Mouse (Mus musculus) naive thymus-derived CD4-positive, alpha-beta T cell, adult 2 months (primary cell): Measurements from ENCODE around the gene Msh5.
"Not testable (repeated sequence)": the region's sequence is repeated elsewhere in the genome, so short reads cannot be mapped to it uniquely, and the experiment has no call there.

Experiments
- DNase-seq: peaks from one replicate; pipeline ENCODE4 v3.0.0-alpha.2; 2011; ENCODE audit warnings: low read depth

The Msh5 gene

DNA sequence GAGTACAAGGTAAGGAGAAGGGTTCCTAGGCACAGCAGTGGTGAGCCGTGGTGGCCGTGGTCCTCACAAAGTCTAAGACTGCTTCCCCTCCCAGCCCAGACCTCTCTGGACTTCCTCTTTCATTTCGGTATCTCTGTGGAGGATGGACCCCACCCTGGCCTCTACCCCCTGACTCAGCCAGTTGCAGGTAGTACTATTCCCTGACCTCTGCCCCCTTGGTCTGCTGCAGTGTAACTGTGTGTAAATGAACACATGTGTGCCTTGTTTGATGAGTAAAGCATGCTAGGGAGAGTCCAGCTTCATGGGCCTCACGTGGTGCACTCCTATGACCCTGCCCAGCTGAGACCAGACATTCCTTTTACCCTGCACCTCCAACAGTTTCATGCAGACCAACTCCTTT, 22.8 kb downstream of the Msh5 start:
- no peak for DNase-seq

DNA sequence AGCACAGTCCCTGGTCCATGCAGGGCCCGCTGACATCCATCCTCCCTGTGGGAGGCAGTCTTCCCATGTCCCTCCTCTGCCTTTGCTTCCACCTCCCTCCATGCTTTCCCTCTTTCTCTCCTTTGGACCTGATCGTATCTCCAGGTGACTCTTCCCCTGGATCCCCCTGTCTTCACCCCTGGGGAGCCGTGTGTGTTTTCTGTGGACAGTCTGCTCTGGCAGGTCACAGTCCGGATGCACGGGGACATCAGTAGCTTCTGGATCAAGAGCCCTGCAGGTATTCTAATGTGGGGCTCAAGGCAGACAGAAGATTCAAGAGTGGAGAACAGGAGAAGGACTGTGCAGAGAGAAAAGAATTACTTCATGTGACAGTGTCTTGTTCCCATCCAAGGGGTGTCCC, 23.3 kb downstream of the Msh5 start:
- no peak for DNase-seq

DNA sequence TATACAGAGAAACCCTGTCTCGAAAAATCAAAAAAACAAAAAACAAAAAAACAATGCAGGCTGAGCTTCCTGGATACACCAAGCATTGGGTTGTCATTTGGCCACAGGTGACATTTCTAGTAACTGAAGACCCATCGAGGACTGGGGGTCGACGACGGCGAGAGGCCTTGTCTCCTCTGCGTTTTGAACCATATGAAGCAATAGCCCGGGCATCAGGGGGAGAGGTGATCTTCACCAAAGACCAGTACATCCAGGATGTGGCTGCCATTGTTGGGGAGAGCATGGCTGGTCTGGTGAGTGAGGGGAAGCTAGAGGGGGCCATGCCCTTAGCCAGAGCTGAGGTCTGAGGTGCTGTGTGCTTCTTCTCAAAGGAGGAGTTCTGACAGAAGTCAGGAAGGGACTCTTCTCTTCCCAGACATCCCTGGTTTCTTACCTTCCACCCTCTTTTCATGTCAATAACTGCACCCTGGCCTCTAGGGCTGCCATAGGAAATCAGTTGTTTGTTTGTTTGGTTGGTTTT, 23.9 kb downstream of the Msh5 start:
- no peak for DNase-seq

- no peak for DNase-seq
Measured at GRCm38 (mm10) chr17:35021842-35022477, 24.6 kb downstream of the Msh5 start.

DNA sequence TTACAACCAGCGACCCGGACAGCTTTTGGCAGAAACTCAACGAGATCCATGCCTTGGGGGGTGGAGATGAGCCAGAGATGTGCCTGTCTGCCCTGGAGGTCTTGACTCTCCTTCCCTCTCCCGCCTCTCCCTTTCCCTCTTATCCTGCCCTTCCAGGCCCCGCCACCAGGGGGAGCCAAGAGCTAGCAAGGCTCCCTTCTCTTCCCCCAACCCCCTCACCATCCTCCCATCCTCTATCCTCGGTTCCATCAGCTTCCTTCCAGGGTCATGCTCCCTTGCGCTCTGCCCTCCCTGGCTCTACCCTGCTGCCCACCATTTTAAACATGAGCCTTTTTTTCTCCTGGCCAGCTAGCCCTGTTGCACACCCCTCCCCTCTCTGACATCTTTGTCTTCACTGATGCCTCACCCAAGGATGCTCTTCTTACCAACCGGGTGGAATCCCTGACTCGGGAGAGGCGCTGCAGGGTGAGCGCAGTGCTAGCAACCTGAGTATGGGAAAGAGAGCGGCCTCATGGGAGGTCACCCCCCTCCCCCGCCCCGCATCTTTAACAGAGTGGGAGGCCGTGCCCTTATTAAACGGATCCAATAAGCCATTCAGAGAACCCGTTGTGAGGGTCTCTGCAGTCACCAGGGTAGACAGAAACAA, 25.3 kb downstream of the Msh5 start:
- peak; percentile 90 for DNase-seq

GRCm38 (mm10) chr17:35020551-35020950, 26.0 kb downstream of the Msh5 start:
- no peak for DNase-seq

GRCm38 (mm10) chr17:35019894-35020293, 26.7 kb downstream of the Msh5 start:
- no peak for DNase-seq

- DNase-seq: no peak
Measured at GRCm38 (mm10) chr17:35018171-35018570, 28.4 kb downstream of the Msh5 start.

GRCm38 (mm10) chr17:35017706-35018030, 28.9 kb downstream of the Msh5 start:
- DNase-seq: no peak

GRCm38 (mm10) chr17:35016791-35017705, 29.5 kb downstream of the Msh5 start:
- DNase-seq: no peak

DNA sequence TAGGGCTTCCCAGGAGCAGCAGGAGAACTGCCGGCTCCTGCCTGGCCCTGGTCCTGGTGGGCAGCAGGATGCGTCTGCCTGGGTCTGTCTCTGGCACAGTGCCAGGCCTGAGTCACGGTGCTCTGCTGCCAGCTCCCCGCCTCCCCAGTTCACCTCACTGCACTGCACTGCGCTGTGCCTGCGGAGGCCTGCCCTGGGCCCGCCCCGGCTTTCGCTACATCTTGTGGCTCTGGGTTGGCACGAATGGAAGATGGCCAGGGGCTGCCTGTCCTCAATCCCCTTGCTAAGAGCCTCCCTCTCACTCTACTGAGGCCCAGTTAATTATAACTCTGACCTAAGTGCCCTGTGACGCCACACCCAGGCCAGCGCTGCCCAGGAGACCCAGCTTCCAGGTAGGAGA, 30.2 kb downstream of the Msh5 start, which contains the start of gene Vwa7:
TSS of gene Vwa7 (plus strand) at position 204 of the 400 bp plus-strand sequence.
- DNase-seq: no peak

DNA sequence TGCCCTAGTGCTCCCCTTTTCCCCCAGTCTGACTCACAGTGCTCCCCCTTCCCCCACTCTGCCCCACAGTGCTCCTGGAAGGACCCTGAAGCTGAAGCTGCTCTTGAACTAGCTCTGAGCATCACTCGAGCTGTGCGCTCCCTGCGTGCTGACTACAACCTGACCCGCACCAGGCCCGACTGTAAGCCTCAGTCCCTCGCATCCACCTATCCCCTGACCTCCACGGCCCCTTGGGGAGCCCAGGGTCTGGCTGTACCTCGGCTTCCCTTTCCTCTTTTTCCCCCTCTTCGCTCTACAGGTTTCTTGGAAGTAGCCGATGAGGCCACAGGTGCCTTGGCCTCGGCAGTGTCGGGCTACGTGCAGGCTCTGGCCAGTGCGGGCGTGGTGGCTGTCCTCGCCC, 31.2 kb downstream of the Msh5 start:
- DNase-seq: no peak

GRCm38 (mm10) chr17:35013221-35013620, 33.3 kb downstream of the Msh5 start:
- no peak for DNase-seq

DNA sequence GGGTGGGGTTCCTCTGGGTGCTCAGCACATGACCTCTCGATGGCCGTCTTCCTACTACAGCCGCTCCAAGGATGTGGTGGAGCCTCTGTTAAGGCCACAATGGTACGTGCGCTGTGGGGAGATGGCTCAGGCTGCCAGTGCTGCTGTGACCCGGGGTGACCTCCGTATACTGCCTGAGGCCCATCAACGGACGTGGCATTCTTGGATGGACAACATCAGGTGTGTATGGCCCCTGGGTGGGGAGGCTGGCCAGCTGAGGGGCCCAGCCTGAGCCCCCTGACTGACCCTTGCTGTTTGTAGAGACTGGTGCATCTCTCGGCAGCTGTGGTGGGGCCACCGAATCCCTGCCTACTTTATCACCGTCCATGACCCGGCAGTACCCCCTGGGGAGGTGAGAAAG, 34.1 kb downstream of the Msh5 start:
- no peak for DNase-seq

GRCm38 (mm10) chr17:35011440-35011839, 35.1 kb downstream of the Msh5 start:
- no peak for DNase-seq

DNA sequence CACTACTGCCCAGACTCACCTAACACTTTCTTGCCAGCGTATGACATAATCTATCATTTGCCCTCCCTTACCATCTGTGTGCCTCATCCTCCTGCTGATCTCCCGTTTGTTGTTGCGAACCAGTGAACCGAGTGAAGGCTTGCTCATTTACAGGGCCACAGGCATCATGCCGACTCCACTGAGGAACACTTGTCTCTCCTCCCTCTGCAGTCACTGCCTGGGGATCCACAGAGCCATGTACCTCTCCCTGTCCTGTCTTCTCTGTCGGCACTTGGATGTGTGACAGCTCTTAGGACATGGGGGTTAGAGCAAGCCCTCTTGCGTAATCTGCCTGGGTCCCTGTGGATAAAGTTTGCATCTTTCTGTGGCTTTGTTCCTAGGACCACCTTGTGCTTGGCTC, 37.0 kb downstream of the Msh5 start:
- DNase-seq: no peak

- no peak for DNase-seq
Measured at GRCm38 (mm10) chr17:35007387-35007991, 39.1 kb downstream of the Msh5 start.

DNA sequence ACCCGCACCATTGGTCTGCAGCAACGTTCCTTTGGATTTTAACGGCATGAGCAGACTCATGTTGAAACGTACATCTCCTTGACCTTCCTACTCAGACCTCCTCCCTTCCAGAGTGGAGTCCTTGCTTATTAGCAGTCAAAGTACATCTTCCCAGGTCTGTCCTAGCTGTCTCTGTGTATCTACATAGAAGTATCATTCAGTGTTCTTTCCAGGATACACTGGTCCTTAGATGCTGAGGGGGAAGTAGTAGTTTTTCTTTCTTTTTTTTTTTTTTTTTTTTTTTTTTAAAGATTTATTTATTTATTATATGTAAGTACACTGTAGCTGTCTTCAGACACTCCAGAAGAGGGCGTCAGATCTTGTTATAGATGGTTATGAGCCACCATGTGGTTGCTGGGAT, 40.6 kb downstream of the Msh5 start:
- not testable (repeated sequence) for DNase-seq

DNA sequence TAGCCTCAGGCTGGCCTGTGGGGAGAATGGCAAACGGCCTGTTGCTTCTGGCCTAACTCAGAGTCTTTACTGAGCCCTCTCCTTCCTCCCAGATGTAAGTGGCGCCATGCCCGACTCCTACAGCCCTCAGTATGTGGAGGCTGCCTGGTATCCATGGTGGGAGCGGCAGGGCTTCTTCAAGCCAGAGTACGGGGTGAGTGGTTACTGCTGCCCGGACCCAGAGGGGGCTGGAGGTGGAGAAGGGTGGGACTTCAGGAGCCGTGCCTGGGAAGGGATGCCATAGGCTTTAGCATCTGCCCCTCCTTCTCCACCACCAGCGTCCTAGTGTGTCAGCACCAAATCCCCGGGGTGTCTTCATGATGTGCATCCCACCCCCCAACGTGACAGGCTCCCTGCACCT, 41.4 kb downstream of the Msh5 start:
- no peak for DNase-seq

GRCm38 (mm10) chr17:35004075-35004717, 42.3 kb downstream of the Msh5 start:
- DNase-seq: no peak

GRCm38 (mm10) chr17:35003022-35003838, 43.3 kb downstream of the Msh5 start:
- DNase-seq: no peak
